Mouse (Mus musculus): ENCODE measurements at regions not wholly inside any gene's neighbourhood (a gene's known extent, or its start where the extent isn't known, plus 50 kb on each side); places are given as distances from the start of the nearest gene placed in this dataset.

DNA sequence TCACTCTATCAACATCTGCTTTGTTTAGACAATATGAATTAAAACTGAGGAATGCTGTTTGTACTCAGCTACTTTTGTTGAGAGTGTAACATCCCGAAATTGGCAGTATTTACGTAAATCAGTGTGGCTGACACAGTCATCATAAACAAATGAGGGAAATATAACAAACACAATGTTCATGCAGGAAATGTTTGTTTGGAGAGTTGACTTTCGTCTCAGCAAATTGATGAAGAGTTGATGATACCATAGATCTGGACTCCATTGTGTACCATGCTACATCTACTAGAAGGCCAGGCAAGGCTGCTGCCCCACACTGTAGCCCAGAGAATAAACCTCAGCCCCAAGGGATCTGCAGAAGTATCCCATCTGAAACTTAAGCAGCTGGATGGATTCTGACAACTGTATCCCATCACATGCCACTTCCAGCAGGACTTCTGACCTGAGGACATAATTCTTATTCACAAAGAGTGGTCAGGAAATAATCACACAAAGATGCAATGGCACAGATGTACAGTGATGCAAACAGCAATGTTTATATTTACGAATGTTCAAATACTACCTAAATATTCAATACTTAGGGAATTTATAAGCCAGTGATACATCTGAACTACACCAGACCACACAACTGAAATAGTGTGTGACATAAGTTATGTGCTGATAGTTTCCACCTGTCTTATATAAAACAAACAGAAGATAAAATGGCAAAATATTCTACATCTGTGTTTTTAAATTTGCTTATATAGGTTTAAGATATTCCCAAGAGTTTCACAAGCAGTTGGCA lies 51.3 kb downstream of the Gm21897 start:
- Histone ChIP-seq H3K27me3 (ENCODE audit: insufficient read depth, low read length) (no peaks in the 10 kb centered on the region), H3K4me3 (replicated peaks; ENCODE audit: low read depth, low read length) (no peak overlapping the region), H3K36me3 (ENCODE audit: insufficient read depth, low read length) (no peaks in the 10 kb centered on the region), H3K4me2 (ENCODE audit: low read length) (no peak overlapping the region), H3K4me1 (replicated peaks; ENCODE audit: insufficient read depth, low read length) (no peaks in the 10 kb centered on the region), H3K9ac (ENCODE audit: low read depth, low read length) (no peak overlapping the region), H3K9me3 (replicated peaks; ENCODE audit: low read length) (no peaks in the 10 kb centered on the region), H3K27ac (no peak overlapping the region)
- WGBS: 73% methylated on average over 4 of the region's 4 CpGs
- TF ChIP-seq CTCF (IDR thresholded peaks at IDR 0.05; ENCODE audit: low read depth): no peak
- ATAC-seq (replicated peaks; ENCODE audit: low FRiP score, low read depth): no peak
- DNase-seq (ENCODE audit: low spot score): no peak

DNA sequence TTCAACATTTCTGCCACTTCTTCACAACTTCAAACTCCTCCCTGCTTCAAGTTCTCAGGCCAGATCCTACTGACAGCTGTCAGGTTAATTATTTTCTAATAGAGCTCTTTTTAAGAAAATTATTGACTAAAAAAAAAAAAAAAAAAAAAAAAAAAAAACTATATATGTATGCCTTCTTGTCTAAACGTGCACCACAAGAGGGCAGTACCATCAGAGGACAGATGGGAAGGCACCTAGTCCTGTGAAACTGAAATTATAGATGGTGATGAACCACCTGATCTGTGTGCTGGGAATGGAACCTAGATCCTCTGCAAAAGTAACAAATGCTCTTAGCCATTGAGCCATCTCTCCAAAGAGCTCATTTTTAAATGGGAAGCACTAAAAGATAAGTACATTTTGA lies 55.6 kb downstream of the Gm21897 start:
- Histone ChIP-seq H3K4me3 (replicated peaks; ENCODE audit: low read depth, low read length) (no peak overlapping the region), H3K9me3 (replicated peaks; ENCODE audit: low read length) (no peaks in the 10 kb centered on the region), H3K4me1 (replicated peaks; ENCODE audit: insufficient read depth, low read length) (no peaks in the 10 kb centered on the region), H3K27ac (no peak overlapping the region), H3K4me2 (ENCODE audit: low read length) (no peak overlapping the region), H3K36me3 (ENCODE audit: insufficient read depth, low read length) (no peaks in the 10 kb centered on the region), H3K9ac (ENCODE audit: low read depth, low read length) (no peak overlapping the region), H3K27me3 (ENCODE audit: insufficient read depth, low read length) (no peaks in the 10 kb centered on the region)
- DNase-seq (ENCODE audit: low spot score): peak; percentile 10
- peak; percentile 28; the same call in 1 of the 2 replicates for TF ChIP-seq CTCF (IDR thresholded peaks at IDR 0.05; ENCODE audit: low read depth)
- ATAC-seq (replicated peaks; ENCODE audit: low FRiP score, low read depth): no peak
- WGBS: 7% methylated on average over 1 of the region's 1 CpGs

DNA sequence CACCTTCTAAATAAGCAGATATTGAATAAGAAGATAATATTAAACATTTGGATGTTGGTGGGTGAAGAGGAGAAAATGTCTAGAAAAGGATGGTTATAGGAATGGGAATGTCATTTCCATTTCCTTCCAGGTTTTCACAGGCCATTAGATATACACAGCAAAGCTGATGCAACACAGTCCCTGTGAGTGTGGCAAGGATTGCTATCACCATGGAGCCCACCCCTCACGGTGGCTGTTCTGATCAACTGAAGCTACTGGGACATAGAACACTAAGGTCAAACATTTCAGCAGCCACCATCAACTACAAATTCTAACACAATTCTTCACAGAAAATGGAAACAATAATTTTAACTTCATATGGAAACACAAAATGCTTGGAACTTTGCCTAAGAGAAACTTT lies 56.7 kb downstream of the Gm21897 start:
- no peak for TF ChIP-seq CTCF (IDR thresholded peaks at IDR 0.05; ENCODE audit: low read depth)
- ATAC-seq (replicated peaks; ENCODE audit: low FRiP score, low read depth) (no peak), DNase-seq (ENCODE audit: low spot score) (no peak)
- no peaks in the 10 kb centered on the region for H3K27me3 ChIP-seq (ENCODE audit: insufficient read depth, low read length)
- H3K9me3 ChIP-seq (replicated peaks; ENCODE audit: low read length): no peaks in the 10 kb centered on the region
- H3K27ac ChIP-seq: no peak overlapping the region
- H3K9ac ChIP-seq (ENCODE audit: low read depth, low read length): no peak overlapping the region
- no peak overlapping the region for H3K4me3 ChIP-seq (replicated peaks; ENCODE audit: low read depth, low read length)
- 74% methylated on average over 1 of the region's 1 CpGs for WGBS
- H3K4me2 ChIP-seq (ENCODE audit: low read length): no peak overlapping the region
- H3K4me1 ChIP-seq (replicated peaks; ENCODE audit: insufficient read depth, low read length): no peaks in the 10 kb centered on the region
- no peaks in the 10 kb centered on the region for H3K36me3 ChIP-seq (ENCODE audit: insufficient read depth, low read length)

DNA sequence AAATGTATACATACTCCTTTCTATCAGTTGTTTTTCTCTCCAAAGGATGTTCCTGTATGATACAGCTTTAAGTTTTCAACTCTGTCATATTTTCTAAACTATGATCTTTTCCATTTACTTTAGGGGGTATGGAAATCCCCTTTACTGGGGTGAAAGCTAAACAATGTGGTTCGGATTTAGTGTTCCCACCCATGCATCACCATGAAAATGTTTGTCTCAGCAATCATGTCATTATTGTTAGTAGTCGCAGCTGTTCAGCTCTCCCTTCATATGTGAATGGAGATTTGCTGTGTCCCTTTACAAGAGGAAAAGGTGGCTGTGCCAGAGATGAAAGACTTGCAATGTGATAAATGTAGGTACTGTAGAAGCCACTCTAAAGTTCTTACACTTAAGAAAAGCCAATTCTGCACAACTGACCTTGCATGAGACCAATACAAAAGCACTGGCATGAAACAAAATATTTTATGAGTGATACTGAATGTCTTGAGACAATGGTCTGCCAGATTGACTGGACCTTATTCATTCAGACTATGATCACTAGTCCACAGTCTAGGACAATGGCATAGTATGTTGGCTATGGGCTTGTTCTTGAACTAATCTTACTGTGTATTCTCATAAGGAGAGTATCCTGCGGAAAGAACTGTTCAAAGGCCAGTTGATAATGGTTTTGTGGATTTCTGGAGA lies 68.4 kb downstream of the Gm21897 start:
- 52% methylated on average over 3 of the region's 3 CpGs for WGBS
- H3K4me3 ChIP-seq (replicated peaks; ENCODE audit: low read depth, low read length): no peak overlapping the region
- ATAC-seq (replicated peaks; ENCODE audit: low FRiP score, low read depth) (no peak), DNase-seq (ENCODE audit: low spot score) (peak; percentile 39)
- no peaks in the 10 kb centered on the region for H3K4me1 ChIP-seq (replicated peaks; ENCODE audit: insufficient read depth, low read length)
- H3K4me2 ChIP-seq (ENCODE audit: low read length): no peak overlapping the region
- H3K9ac ChIP-seq (ENCODE audit: low read depth, low read length): no peak overlapping the region
- H3K27ac ChIP-seq: no peak overlapping the region
- no peak for TF ChIP-seq CTCF (IDR thresholded peaks at IDR 0.05; ENCODE audit: low read depth)
- no peaks in the 10 kb centered on the region for H3K36me3 ChIP-seq (ENCODE audit: insufficient read depth, low read length)
- no peaks in the 10 kb centered on the region for H3K27me3 ChIP-seq (ENCODE audit: insufficient read depth, low read length)
- H3K9me3 ChIP-seq (replicated peaks; ENCODE audit: low read length): no peaks in the 10 kb centered on the region

DNA sequence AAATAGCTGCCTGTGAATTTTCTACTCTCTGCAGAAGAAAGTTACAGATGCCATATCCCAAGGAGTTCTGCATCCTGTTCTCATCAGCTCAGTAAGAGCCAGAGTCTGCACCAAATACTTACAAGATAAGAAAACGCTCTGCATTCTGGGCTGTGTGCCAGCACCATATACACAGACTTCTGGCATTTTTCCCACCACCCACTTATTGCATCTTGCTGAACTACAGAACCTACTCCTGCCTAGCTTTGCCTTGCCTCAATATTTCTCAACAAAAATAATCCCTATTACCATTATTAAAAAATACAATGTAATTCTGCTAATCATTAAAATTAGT lies 69.0 kb downstream of the Gm21897 start:
- no peaks in the 10 kb centered on the region for H3K9me3 ChIP-seq (replicated peaks; ENCODE audit: low read length)
- H3K4me3 ChIP-seq (replicated peaks; ENCODE audit: low read depth, low read length): no peak overlapping the region
- H3K27ac ChIP-seq: no peak overlapping the region
- peak; percentile 57 for DNase-seq (ENCODE audit: low spot score)
- H3K9ac ChIP-seq (ENCODE audit: low read depth, low read length): no peak overlapping the region
- no peak for ATAC-seq (replicated peaks; ENCODE audit: low FRiP score, low read depth)
- H3K4me1 ChIP-seq (replicated peaks; ENCODE audit: insufficient read depth, low read length): no peaks in the 10 kb centered on the region
- TF ChIP-seq CTCF (IDR thresholded peaks at IDR 0.05; ENCODE audit: low read depth): no peak
- WGBS: 21% methylated on average over 1 of the region's 1 CpGs
- no peaks in the 10 kb centered on the region for H3K27me3 ChIP-seq (ENCODE audit: insufficient read depth, low read length)
- H3K36me3 ChIP-seq (ENCODE audit: insufficient read depth, low read length): no peaks in the 10 kb centered on the region
- H3K4me2 ChIP-seq (ENCODE audit: low read length): no peak overlapping the region

DNA sequence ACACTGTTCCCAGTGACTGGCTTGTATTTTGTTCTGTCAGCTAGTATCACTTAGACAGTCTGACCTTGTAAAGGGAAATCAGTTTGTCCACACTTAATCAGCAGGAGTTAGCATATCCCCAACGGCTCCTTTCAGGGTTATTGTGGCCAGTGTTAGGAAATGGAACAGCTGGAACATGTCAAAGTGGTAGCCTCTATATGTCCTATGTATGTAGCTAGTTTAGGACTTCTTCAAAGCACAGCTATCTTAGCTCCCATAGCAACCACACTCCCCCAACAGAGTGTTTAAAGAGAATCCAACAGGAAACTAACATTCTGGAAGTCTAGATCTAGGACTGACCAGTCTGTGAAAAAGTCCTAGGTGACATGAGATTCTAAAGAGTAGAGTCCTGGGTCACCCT lies 72.6 kb downstream of the Gm21897 start:
- Histone ChIP-seq H3K36me3 (ENCODE audit: insufficient read depth, low read length) (no peaks in the 10 kb centered on the region), H3K27me3 (ENCODE audit: insufficient read depth, low read length) (no peaks in the 10 kb centered on the region), H3K27ac (no peak overlapping the region), H3K4me3 (replicated peaks; ENCODE audit: low read depth, low read length) (no peak overlapping the region), H3K9ac (ENCODE audit: low read depth, low read length) (no peak overlapping the region), H3K4me1 (replicated peaks; ENCODE audit: insufficient read depth, low read length) (no peaks in the 10 kb centered on the region), H3K9me3 (replicated peaks; ENCODE audit: low read length) (no peaks in the 10 kb centered on the region), H3K4me2 (ENCODE audit: low read length) (no peak overlapping the region)
- ATAC-seq (replicated peaks; ENCODE audit: low FRiP score, low read depth): no peak
- DNase-seq (ENCODE audit: low spot score): peak; percentile 58
- no peak for TF ChIP-seq CTCF (IDR thresholded peaks at IDR 0.05; ENCODE audit: low read depth)
- 25% methylated on average over 1 of the region's 1 CpGs for whole genome bisulfite sequencing
